Mouse (Mus musculus): ENCODE data around the gene Smim6. TPM values are rescaled to one million over a fixed set of nuclear protein-coding genes. Genes with fewer than 3 reads are reported as not detected.

Gene Smim6
- polyA plus RNA-seq, 1 experiment from 2014 or later, result 1.9 TPM

GRCm38 (mm10) chr11:115950719-115951118, 38.9 kb downstream of the Smim6 start:
- DNase-seq (no peak), ATAC-seq (no peak)
- 95% methylated on average over 2 of the region's 2 CpGs for WGBS (ENCODE audit: insufficient replicate concordance)
- Histone ChIP-seq H3K36me3 (replicated peaks; ENCODE audit: insufficient read depth, low read length) (peaks cover 56% of the 10 kb centered on the region), H3K4me2 (ENCODE audit: low read depth, low read length) (no peak overlapping the region), H3K27ac (ENCODE audit: low read depth) (no peak overlapping the region), H3K4me1 (ENCODE audit: insufficient read depth) (no peaks in the 10 kb centered on the region), H3K9me3 (ENCODE audit: low read length) (no peaks in the 10 kb centered on the region), H3K9ac (replicated peaks) (no peak overlapping the region), H3K27me3 (ENCODE audit: insufficient read depth, low read length) (no peaks in the 10 kb centered on the region), H3K4me3 (ENCODE audit: low read depth, low read length) (no peak overlapping the region)
- no peak for TF ChIP-seq CTCF (IDR thresholded peaks at IDR 0.05; ENCODE audit: low read depth)
- no peak for TF ChIP-seq EP300 (IDR thresholded peaks at IDR 0.05; ENCODE audit: low read depth)

GRCm38 (mm10) chr11:115954712-115955111, 42.9 kb downstream of the Smim6 start:
- Histone ChIP-seq H3K9me3 (ENCODE audit: low read length) (no peaks in the 10 kb centered on the region), H3K4me3 (ENCODE audit: low read depth, low read length) (no peak overlapping the region), H3K9ac (replicated peaks) (no peak overlapping the region), H3K27me3 (ENCODE audit: insufficient read depth, low read length) (no peaks in the 10 kb centered on the region), H3K4me1 (ENCODE audit: insufficient read depth) (no peaks in the 10 kb centered on the region), H3K36me3 (replicated peaks; ENCODE audit: insufficient read depth, low read length) (peaks cover 51% of the 10 kb centered on the region), H3K4me2 (ENCODE audit: low read depth, low read length) (no peak overlapping the region), H3K27ac (ENCODE audit: low read depth) (no peak overlapping the region)
- WGBS (ENCODE audit: insufficient replicate concordance), result 90% methylated on average over 5 of the region's 5 CpGs
- no peak for TF ChIP-seq CTCF (IDR thresholded peaks at IDR 0.05; ENCODE audit: low read depth)
- TF ChIP-seq EP300 (IDR thresholded peaks at IDR 0.05; ENCODE audit: low read depth), result no peak
- DNase-seq (no peak), ATAC-seq (no peak)

- Histone ChIP-seq H3K36me3 (replicated peaks; ENCODE audit: insufficient read depth, low read length) (peaks cover 55% of the 10 kb centered on the region), H3K27me3 (ENCODE audit: insufficient read depth, low read length) (no peaks in the 10 kb centered on the region), H3K27ac (ENCODE audit: low read depth) (no peak overlapping the region), H3K4me3 (ENCODE audit: low read depth, low read length) (no peak overlapping the region), H3K9ac (replicated peaks) (no peak overlapping the region), H3K9me3 (ENCODE audit: low read length) (no peaks in the 10 kb centered on the region), H3K4me1 (ENCODE audit: insufficient read depth) (no peaks in the 10 kb centered on the region), H3K4me2 (ENCODE audit: low read depth, low read length) (no peak overlapping the region)
- TF ChIP-seq CTCF (IDR thresholded peaks at IDR 0.05; ENCODE audit: low read depth), result no peak
- no peak for TF ChIP-seq EP300 (IDR thresholded peaks at IDR 0.05; ENCODE audit: low read depth)
- ATAC-seq (no peak), DNase-seq (no peak)
- 70% methylated on average over 10 of the region's 10 CpGs for WGBS (ENCODE audit: insufficient replicate concordance)
Measured at GRCm38 (mm10) chr11:115955195-115955858, 43.5 kb downstream of the Smim6 start.

- H3K9me3 ChIP-seq (ENCODE audit: low read length), result no peaks in the 10 kb centered on the region
- no peak overlapping the region for H3K27ac ChIP-seq (ENCODE audit: low read depth)
- no peaks in the 10 kb centered on the region for H3K4me1 ChIP-seq (ENCODE audit: insufficient read depth)
- H3K27me3 ChIP-seq (ENCODE audit: insufficient read depth, low read length), result no peaks in the 10 kb centered on the region
- no peak overlapping the region for H3K4me3 ChIP-seq (ENCODE audit: low read depth, low read length)
- DNase-seq (no peak), ATAC-seq (no peak)
- WGBS (ENCODE audit: insufficient replicate concordance), result 90% methylated on average over 4 of the region's 4 CpGs
- peaks cover 56% of the 10 kb centered on the region for H3K36me3 ChIP-seq (replicated peaks; ENCODE audit: insufficient read depth, low read length)
- H3K4me2 ChIP-seq (ENCODE audit: low read depth, low read length), result no peak overlapping the region
- H3K9ac ChIP-seq (replicated peaks), result no peak overlapping the region
- TF ChIP-seq CTCF (IDR thresholded peaks at IDR 0.05; ENCODE audit: low read depth) (no peak), EP300 (IDR thresholded peaks at IDR 0.05; ENCODE audit: low read depth) (no peak)
Measured at GRCm38 (mm10) chr11:115956453-115956852, 44.6 kb downstream of the Smim6 start.

- Histone ChIP-seq H3K4me3 (ENCODE audit: low read depth, low read length) (no peak overlapping the region), H3K4me1 (ENCODE audit: insufficient read depth) (no peaks in the 10 kb centered on the region), H3K9ac (replicated peaks) (no peak overlapping the region), H3K36me3 (replicated peaks; ENCODE audit: insufficient read depth, low read length) (peaks cover 58% of the 10 kb centered on the region), H3K4me2 (ENCODE audit: low read depth, low read length) (no peak overlapping the region), H3K27ac (ENCODE audit: low read depth) (no peak overlapping the region), H3K9me3 (ENCODE audit: low read length) (no peaks in the 10 kb centered on the region), H3K27me3 (ENCODE audit: insufficient read depth, low read length) (no peaks in the 10 kb centered on the region)
- ATAC-seq (no peak), DNase-seq (no peak)
- WGBS (ENCODE audit: insufficient replicate concordance), result 81% methylated on average over 7 of the region's 7 CpGs
- TF ChIP-seq CTCF (IDR thresholded peaks at IDR 0.05; ENCODE audit: low read depth), result no peak
- TF ChIP-seq EP300 (IDR thresholded peaks at IDR 0.05; ENCODE audit: low read depth), result no peak
Measured at GRCm38 (mm10) chr11:115957971-115958370, 46.2 kb downstream of the Smim6 start.

- Histone ChIP-seq H3K4me2 (ENCODE audit: low read depth, low read length) (no peak overlapping the region), H3K27ac (ENCODE audit: low read depth) (no peak overlapping the region), H3K4me1 (ENCODE audit: insufficient read depth) (no peaks in the 10 kb centered on the region), H3K4me3 (ENCODE audit: low read depth, low read length) (no peak overlapping the region), H3K36me3 (replicated peaks; ENCODE audit: insufficient read depth, low read length) (peaks cover 63% of the 10 kb centered on the region), H3K9ac (replicated peaks) (no peak overlapping the region), H3K9me3 (ENCODE audit: low read length) (no peaks in the 10 kb centered on the region), H3K27me3 (ENCODE audit: insufficient read depth, low read length) (no peaks in the 10 kb centered on the region)
- no peak for TF ChIP-seq CTCF (IDR thresholded peaks at IDR 0.05; ENCODE audit: low read depth)
- no peak for TF ChIP-seq EP300 (IDR thresholded peaks at IDR 0.05; ENCODE audit: low read depth)
- ATAC-seq, result no peak
- WGBS (ENCODE audit: insufficient replicate concordance), result 93% methylated on average over 9 of the region's 9 CpGs
- DNase-seq, result no peak
Measured at GRCm38 (mm10) chr11:115959018-115959417, 47.2 kb downstream of the Smim6 start.

Measured in liver, postnatal 0 days (tissue).